Mouse (Mus musculus) hindbrain, embryonic 14.5 days (tissue): ENCODE data around the gene Krt77. TPM values are rescaled to one million over a fixed set of nuclear protein-coding genes. Genes with fewer than 3 reads are reported as not detected.
A peak's percentile ranks its signal among the peaks of the same experiment; 100 is the strongest.

ENCODE experiments used
- ATAC-seq: fragments of 200-750 bp; cut with Nextera tagmentation; 2 replicates; pipeline ENCODE4 v1.8.0; 2017; ENCODE audit warnings: moderate number of reproducible peaks, mild to moderate bottlenecking, moderate TSS enrichment, moderate library complexity; ENCODE audit not compliant: low FRiP score
- DNase-seq: peaks from one replicate; pipeline ENCODE4 v3.0.0-alpha.2; 2015; ENCODE audit warnings: low spot score
- H3K27ac ChIP-seq: fragments of 300-500 bp; sonication (generic); 2 replicates; pipeline ENCODE4 v1.5.1; 2014; ENCODE audit warnings: mild to moderate bottlenecking, moderate library complexity
- H3K27me3 ChIP-seq: fragments of 300-500 bp; sonication (generic); 2 replicates; pipeline ENCODE4 v1.6.1; 2014; ENCODE audit warnings: mild to moderate bottlenecking, low read length, mixed read lengths; ENCODE audit not compliant: control insufficient read depth, insufficient read depth
- H3K36me3 ChIP-seq: fragments of 300-500 bp; sonication (generic); replicated peaks from 2 replicates; pipeline ENCODE4 v1.6.1; 2014; ENCODE audit not compliant: control insufficient read depth, insufficient read depth
- H3K4me1 ChIP-seq: fragments of 300-500 bp; sonication (generic); replicated peaks from 2 replicates; pipeline ENCODE4 v1.6.1; 2014; ENCODE audit warnings: antibody characterized with exemption, low read length, mixed read lengths; ENCODE audit not compliant: control insufficient read depth, insufficient read depth
- H3K4me2 ChIP-seq: fragments of 300-500 bp; sonication (generic); replicated peaks from 2 replicates; pipeline ENCODE4 v1.6.1; 2014; ENCODE audit warnings: mild to moderate bottlenecking, moderate library complexity
- H3K4me3 ChIP-seq: fragments of 300-500 bp; sonication (generic); replicated peaks from 2 replicates; pipeline ENCODE4 v1.5.1; 2014; ENCODE audit warnings: mild to moderate bottlenecking, low read length
- H3K9ac ChIP-seq: fragments of 300-500 bp; sonication (generic); 2 replicates; pipeline ENCODE4 v1.6.1; 2014
- H3K9me3 ChIP-seq: fragments of 300-500 bp; sonication (generic); 2 replicates; pipeline ENCODE4 v1.6.1; 2016; ENCODE audit warnings: low read length; ENCODE audit not compliant: control insufficient read depth
- WGBS: fragments of 180-500 bp; shearing (Covaris S2); extraction: QIAGEN DNeasy Blood & Tissue Kit; methylation state at CpG from one replicate; pipeline ENCODE4 v1.1.7; 2014; 5-methylcytosine and 5-hydroxymethylcytosine counted together
- polyA plus RNA-seq: library from polyadenylated mRNA; unstranded; fragments of >200 nt; fragmentation: Nextera tagmentation; extraction: Ambion mirVana; gene quantifications from 2 replicates; pipeline ENCODE4 v1.2.1, GENCODE M21; 2014

The Krt77 gene
- polyA plus RNA-seq, 1 experiment from 2014 or later: 0.21 TPM

DNA sequence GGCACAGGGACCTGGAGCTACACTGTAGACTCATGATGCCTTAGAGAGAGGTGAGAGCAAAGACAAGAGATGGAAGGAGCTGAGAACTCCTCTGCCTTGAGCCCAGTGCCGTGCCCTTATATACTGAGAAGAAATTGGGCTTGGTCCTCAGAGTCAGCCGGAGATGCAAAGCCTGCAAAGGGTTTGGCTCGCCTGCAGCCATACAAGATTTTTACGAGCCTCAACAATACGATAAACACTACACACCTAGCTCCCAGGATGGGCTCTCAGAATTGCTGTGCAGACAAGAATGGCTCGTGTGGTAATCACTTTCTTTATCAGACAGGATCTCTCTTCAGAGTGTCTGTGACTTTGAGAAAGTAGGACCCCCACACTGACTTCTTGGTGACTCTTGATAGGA, 18.8 kb downstream of the Krt77 start, which contains the start of gene Krt1:
Krt1 (minus strand) TSS at position 101 of the 400 bp plus-strand sequence.
- no peak for ATAC-seq
- Histone ChIP-seq H3K36me3 (no peaks in the 10 kb centered on the region), H3K27me3 (no peaks in the 10 kb centered on the region), H3K27ac (no peak within 1 kb of the TSS), H3K4me1 (peaks cover 3% of the 10 kb centered on the region; the same call in 1 of the 2 replicates), H3K9ac (no peak within 1 kb of the TSS), H3K4me3 (no peak within 1 kb of the TSS), H3K4me2 (no peak within 1 kb of the TSS), H3K9me3 (no peaks in the 10 kb centered on the region)
- no peak for DNase-seq
- WGBS: 93% methylated on average over 6 of the region's 6 CpGs

DNA sequence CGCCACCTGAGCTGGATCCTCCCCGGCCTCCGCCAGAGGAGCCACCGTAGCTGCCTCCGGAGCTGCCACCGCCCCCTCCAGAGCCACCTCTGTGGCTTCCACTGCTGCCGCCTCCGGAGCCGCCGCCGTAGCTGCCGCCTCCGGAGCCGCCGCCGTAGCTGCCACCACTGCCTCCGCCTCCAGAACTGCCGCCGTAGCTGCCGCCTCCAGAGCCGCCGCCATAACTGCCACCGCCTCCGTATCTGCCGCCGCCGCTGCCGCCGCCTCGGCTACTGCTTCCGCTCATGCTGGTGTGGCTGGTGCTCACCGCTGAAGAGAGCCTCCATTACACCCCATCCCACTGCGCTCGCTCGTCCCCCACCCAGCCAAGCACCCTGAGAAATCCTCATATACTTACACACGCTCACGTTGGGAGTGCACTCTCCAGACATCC, 23.5 kb downstream of the Krt77 start:
- ATAC-seq: peak; percentile 79; the same call in 1 of the 2 replicates
- Histone ChIP-seq H3K9ac (peak overlapping the region; percentile 83), H3K4me3 (peak overlapping the region; percentile 52), H3K4me1 (peaks cover 3% of the 10 kb centered on the region; the same call in 1 of the 2 replicates), H3K4me2 (peak overlapping the region; percentile 76), H3K27me3 (no peaks in the 10 kb centered on the region), H3K36me3 (no peaks in the 10 kb centered on the region), H3K9me3 (no peaks in the 10 kb centered on the region), H3K27ac (peak overlapping the region; percentile 93)
- under 1% methylated on average over 34 of the region's 37 CpGs for WGBS
- DNase-seq: peak; percentile 56

DNA sequence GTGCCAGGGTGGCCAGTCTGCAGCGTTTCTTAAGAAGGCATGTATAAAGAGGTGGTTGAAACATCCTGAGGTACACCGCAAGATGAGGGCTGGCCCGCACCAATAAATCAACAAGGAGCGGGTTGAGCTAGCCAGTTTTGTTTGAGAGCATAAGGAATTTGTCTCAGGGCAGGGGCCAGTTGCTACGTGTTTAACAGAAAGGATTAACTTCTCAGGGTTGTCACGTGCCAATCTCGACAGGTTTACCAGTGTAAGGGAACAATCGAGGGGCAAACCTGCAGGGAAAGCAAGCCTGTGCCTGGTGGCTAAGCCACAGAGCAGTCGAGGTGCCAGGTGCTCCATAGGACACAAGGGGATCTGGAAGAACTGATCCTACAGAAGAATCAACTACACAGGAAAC, 26.3 kb downstream of the Krt77 start:
- Histone ChIP-seq H3K4me2 (no peak overlapping the region), H3K9ac (no peak overlapping the region), H3K27ac (no peak overlapping the region), H3K27me3 (no peaks in the 10 kb centered on the region), H3K9me3 (no peaks in the 10 kb centered on the region), H3K4me3 (no peak overlapping the region), H3K36me3 (no peaks in the 10 kb centered on the region), H3K4me1 (peaks cover 3% of the 10 kb centered on the region; the same call in 1 of the 2 replicates)
- DNase-seq (no peak), ATAC-seq (no peak)
- 74% methylated on average over 9 of the region's 9 CpGs for WGBS

GRCm38 (mm10) chr15:101834784-101835328, 34.6 kb downstream of the Krt77 start:
- Histone ChIP-seq H3K4me3 (no peak overlapping the region), H3K27me3 (no peaks in the 10 kb centered on the region), H3K9ac (no peak overlapping the region), H3K36me3 (no peaks in the 10 kb centered on the region), H3K4me1 (no peaks in the 10 kb centered on the region), H3K9me3 (no peaks in the 10 kb centered on the region), H3K27ac (no peak overlapping the region), H3K4me2 (no peak overlapping the region)
- ATAC-seq: no peak
- no peak for DNase-seq
- WGBS: 67% methylated on average over 5 of the region's 5 CpGs

DNA sequence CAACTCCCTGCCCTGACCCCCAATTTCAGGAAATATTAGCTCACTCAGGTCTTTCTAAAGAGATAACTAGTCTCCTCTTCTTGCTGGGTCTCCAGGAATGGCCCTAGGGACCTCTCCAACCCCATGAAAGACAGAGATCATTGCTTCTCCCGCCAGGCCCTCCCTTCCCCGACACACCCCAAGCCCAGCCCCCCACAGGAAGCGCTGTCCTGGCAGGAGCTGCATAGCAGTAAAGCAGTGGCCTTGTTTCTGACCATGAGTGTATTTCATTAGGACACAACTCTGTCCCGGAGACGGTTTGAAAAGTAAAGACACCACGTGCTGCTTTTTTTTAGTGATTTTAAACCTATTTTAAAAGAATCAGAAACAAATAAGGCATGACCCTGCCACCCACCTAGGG, 36.4 kb downstream of the Krt77 start:
- Histone ChIP-seq H3K36me3 (no peaks in the 10 kb centered on the region), H3K9ac (no peak overlapping the region), H3K27me3 (no peaks in the 10 kb centered on the region), H3K4me1 (no peaks in the 10 kb centered on the region), H3K4me3 (no peak overlapping the region), H3K4me2 (no peak overlapping the region), H3K9me3 (no peaks in the 10 kb centered on the region), H3K27ac (no peak overlapping the region)
- DNase-seq (no peak), ATAC-seq (no peak)
- WGBS: 61% methylated on average over 6 of the region's 6 CpGs

GRCm38 (mm10) chr15:101829441-101829840, 40.1 kb downstream of the Krt77 start:
- H3K4me3 ChIP-seq: no peak overlapping the region
- H3K27me3 ChIP-seq: no peaks in the 10 kb centered on the region
- H3K36me3 ChIP-seq: no peaks in the 10 kb centered on the region
- no peaks in the 10 kb centered on the region for H3K4me1 ChIP-seq
- H3K4me2 ChIP-seq: no peak overlapping the region
- ATAC-seq (no peak), DNase-seq (no peak)
- H3K27ac ChIP-seq: no peak overlapping the region
- WGBS: 81% methylated on average over 5 of the region's 5 CpGs
- no peak overlapping the region for H3K9ac ChIP-seq
- H3K9me3 ChIP-seq: no peaks in the 10 kb centered on the region

DNA sequence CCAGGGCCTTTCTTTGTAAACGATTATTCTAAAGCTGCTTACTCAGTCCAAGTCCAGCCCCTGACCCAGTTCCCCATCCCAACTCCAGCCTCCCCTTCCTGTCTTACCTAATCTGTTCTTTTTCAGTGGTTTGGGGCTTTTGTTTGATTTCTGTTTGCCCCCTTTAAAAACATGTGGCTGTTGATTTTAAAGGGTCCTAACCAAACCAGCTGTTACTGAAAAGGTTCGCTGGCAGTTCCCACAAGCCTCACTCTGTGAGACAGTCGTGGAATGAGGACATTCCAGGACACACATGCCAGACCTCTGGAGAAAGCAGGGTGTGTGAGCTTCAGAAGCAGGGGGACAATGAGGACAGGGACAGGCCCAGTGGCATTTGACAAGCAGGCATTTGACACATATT, 47.7 kb downstream of the Krt77 start:
- Histone ChIP-seq H3K27me3 (no peaks in the 10 kb centered on the region), H3K27ac (no peak overlapping the region), H3K9ac (no peak overlapping the region), H3K4me3 (no peak overlapping the region), H3K4me1 (no peaks in the 10 kb centered on the region), H3K9me3 (no peaks in the 10 kb centered on the region), H3K4me2 (no peak overlapping the region), H3K36me3 (no peaks in the 10 kb centered on the region)
- ATAC-seq (no peak), DNase-seq (no peak)
- WGBS: 58% methylated on average over 3 of the region's 3 CpGs

- no peaks in the 10 kb centered on the region for H3K36me3 ChIP-seq
- DNase-seq: no peak
- no peak for ATAC-seq
- H3K4me3 ChIP-seq: no peak within 1 kb of the TSS
- H3K9me3 ChIP-seq: no peaks in the 10 kb centered on the region
- 86% methylated on average over 16 of the region's 16 CpGs for WGBS
- no peaks in the 10 kb centered on the region for H3K4me1 ChIP-seq
- no peaks in the 10 kb centered on the region for H3K27me3 ChIP-seq
- no peak within 1 kb of the TSS for H3K4me2 ChIP-seq
- H3K9ac ChIP-seq: no peak within 1 kb of the TSS
- no peak within 1 kb of the TSS for H3K27ac ChIP-seq
Measured at GRCm38 (mm10) chr15:101817875-101818274, 51.6 kb downstream of the Krt77 start, which contains the start of gene Krt2. TSS of gene Krt2 (minus strand) at chr15:101818169.
